Mouse (Mus musculus) neural tube, embryonic 13.5 days (tissue): Measurements from ENCODE around the gene Bcl3. TPM values are rescaled to one million over a fixed set of nuclear protein-coding genes. Genes with fewer than 3 reads are reported as not detected.

Experiments used
- ATAC-seq: fragments of 200-750 bp; cut with Nextera tagmentation; 2 replicates; pipeline ENCODE4 v1.8.0; 2017; ENCODE audit warnings: low read depth, mild to moderate bottlenecking, moderate TSS enrichment, moderate library complexity
- H3K27ac ChIP-seq: fragments of 300-500 bp; sonication (generic); replicated peaks from 2 replicates; pipeline ENCODE4 v1.5.1; 2015; ENCODE audit warnings: moderate library complexity, mild to moderate bottlenecking, inconsistent platforms
- H3K27me3 ChIP-seq: fragments of 300-500 bp; sonication (generic); 2 replicates; pipeline ENCODE4 v1.6.1; 2015; ENCODE audit warnings: mild to moderate bottlenecking, inconsistent platforms
- H3K36me3 ChIP-seq: fragments of 300-500 bp; sonication (generic); 2 replicates; pipeline ENCODE4 v1.6.1; 2015; ENCODE audit warnings: mild to moderate bottlenecking, inconsistent platforms
- H3K4me1 ChIP-seq: fragments of 300-500 bp; sonication (generic); replicated peaks from 2 replicates; pipeline ENCODE4 v1.6.1; 2015; ENCODE audit warnings: inconsistent platforms
- H3K4me2 ChIP-seq: fragments of 300-500 bp; sonication (generic); 2 replicates; pipeline ENCODE4 v1.6.1; 2015; ENCODE audit warnings: inconsistent platforms, mild to moderate bottlenecking, moderate library complexity
- H3K4me3 ChIP-seq: fragments of 300-500 bp; sonication (generic); 2 replicates; pipeline ENCODE4 v1.5.1; 2015; ENCODE audit warnings: mild to moderate bottlenecking, inconsistent platforms
- H3K9ac ChIP-seq: fragments of 300-500 bp; sonication (generic); 2 replicates; pipeline ENCODE4 v1.6.1; 2015; ENCODE audit warnings: moderate library complexity, mild to moderate bottlenecking, inconsistent platforms
- H3K9me3 ChIP-seq: fragments of 300-500 bp; sonication (generic); 2 replicates; pipeline ENCODE4 v1.6.1; 2016; ENCODE audit warnings: inconsistent platforms
- WGBS: fragments of 180-500 bp; shearing (Covaris S2); methylation state at CpG from one replicate; pipeline ENCODE4 v1.1.7; 2015; 5-methylcytosine and 5-hydroxymethylcytosine counted together
- polyA plus RNA-seq: library from polyadenylated mRNA; unstranded; fragments of >200 nt; fragmentation: Nextera tagmentation; extraction: Ambion mirVana; gene quantifications from 2 replicates; pipeline ENCODE4 v1.2.1, GENCODE M21; 2015

Bcl3 gene
- polyA plus RNA-seq, 1 experiment from 2014 or later = 1.8 TPM

- H3K36me3 ChIP-seq = no peaks in the 10 kb centered on the region
- H3K4me3 ChIP-seq = peak within 1 kb of the TSS; percentile 33
- H3K27me3 ChIP-seq = peaks cover 31% of the 10 kb centered on the region
- H3K27ac ChIP-seq = no peak within 1 kb of the TSS
- H3K9me3 ChIP-seq = no peaks in the 10 kb centered on the region
- peak within 1 kb of the TSS; percentile 68 for H3K9ac ChIP-seq
- H3K4me1 ChIP-seq = peaks cover 6% of the 10 kb centered on the region; the same call in 1 of the 2 replicates
- 4% methylated on average over 33 of the region's 33 CpGs for WGBS
- H3K4me2 ChIP-seq = peak within 1 kb of the TSS; percentile 50
- ATAC-seq = peak; percentile 86
Observed at GRCm38 (mm10) chr7:19851858-19852570, 29.4 kb upstream of the Bcl3 start, which contains the start of gene Gm19345. Gene Gm19345, plus strand, starts transcription at chr7:19852003.

- no peak overlapping the region for H3K4me3 ChIP-seq
- WGBS = 68% methylated on average over 15 of the region's 15 CpGs
Observed at GRCm38 (mm10) chr7:19844521-19845171, 22.1 kb upstream of the Bcl3 start.

GRCm38 (mm10) chr7:19843561-19843960, 21.0 kb upstream of the Bcl3 start:
- H3K27me3 ChIP-seq = peaks cover 47% of the 10 kb centered on the region
- no peaks in the 10 kb centered on the region for H3K36me3 ChIP-seq
- no peaks in the 10 kb centered on the region; the same call in 1 of the 2 replicates for H3K4me1 ChIP-seq
- no peak overlapping the region for H3K27ac ChIP-seq
- H3K9me3 ChIP-seq = no peaks in the 10 kb centered on the region
- H3K9ac ChIP-seq = no peak overlapping the region
- peak; percentile 68 for ATAC-seq
- H3K4me3 ChIP-seq = no peak overlapping the region
- H3K4me2 ChIP-seq = no peak overlapping the region
- WGBS = 5% methylated on average over 11 of the region's 11 CpGs

More at GRCm38 (mm10) chr7:19844521-19845171, 22.1 kb upstream of the Bcl3 start:
- no peaks in the 10 kb centered on the region for H3K36me3 ChIP-seq
- H3K9me3 ChIP-seq = no peaks in the 10 kb centered on the region
- no peak overlapping the region for H3K9ac ChIP-seq
- no peak for ATAC-seq
- peaks cover 48% of the 10 kb centered on the region for H3K27me3 ChIP-seq
- no peak overlapping the region for H3K27ac ChIP-seq
- no peak overlapping the region for H3K4me2 ChIP-seq
- no peaks in the 10 kb centered on the region; the same call in 1 of the 2 replicates for H3K4me1 ChIP-seq

- Histone ChIP-seq H3K9me3 (no peaks in the 10 kb centered on the region), H3K4me2 (no peak overlapping the region), H3K27ac (no peak overlapping the region), H3K4me3 (no peak overlapping the region), H3K9ac (no peak overlapping the region), H3K4me1 (no peaks in the 10 kb centered on the region; the same call in 1 of the 2 replicates), H3K36me3 (no peaks in the 10 kb centered on the region), H3K27me3 (peaks cover 42% of the 10 kb centered on the region)
- ATAC-seq = no peak
- 37% methylated on average over 19 of the region's 19 CpGs for WGBS
Observed at GRCm38 (mm10) chr7:19842885-19843504, 20.4 kb upstream of the Bcl3 start.

- H3K9ac ChIP-seq = no peak overlapping the region
- H3K27me3 ChIP-seq = peaks cover 34% of the 10 kb centered on the region
- no peaks in the 10 kb centered on the region for H3K9me3 ChIP-seq
- H3K4me2 ChIP-seq = no peak overlapping the region
- no peak for ATAC-seq
- no peaks in the 10 kb centered on the region for H3K36me3 ChIP-seq
- H3K27ac ChIP-seq = no peak overlapping the region
- H3K4me1 ChIP-seq = no peaks in the 10 kb centered on the region
- no peak overlapping the region for H3K4me3 ChIP-seq
- 84% methylated on average over 21 of the region's 21 CpGs for WGBS
Observed at GRCm38 (mm10) chr7:19841686-19842413, 19.3 kb upstream of the Bcl3 start.

GRCm38 (mm10) chr7:19840936-19841335, 18.4 kb upstream of the Bcl3 start:
- Histone ChIP-seq H3K9me3 (no peaks in the 10 kb centered on the region), H3K27ac (no peak overlapping the region), H3K4me1 (no peaks in the 10 kb centered on the region), H3K9ac (no peak overlapping the region), H3K4me3 (no peak overlapping the region), H3K27me3 (peaks cover 27% of the 10 kb centered on the region), H3K36me3 (no peaks in the 10 kb centered on the region), H3K4me2 (no peak overlapping the region)
- no peak for ATAC-seq
- WGBS = 84% methylated on average over 3 of the region's 3 CpGs

- H3K27me3 ChIP-seq = peaks cover 26% of the 10 kb centered on the region
- no peaks in the 10 kb centered on the region for H3K4me1 ChIP-seq
- no peak overlapping the region for H3K27ac ChIP-seq
- no peaks in the 10 kb centered on the region for H3K9me3 ChIP-seq
- H3K36me3 ChIP-seq = no peaks in the 10 kb centered on the region
- no peak overlapping the region for H3K4me2 ChIP-seq
- H3K4me3 ChIP-seq = no peak overlapping the region
- 82% methylated on average over 4 of the region's 4 CpGs for WGBS
- no peak for ATAC-seq
- H3K9ac ChIP-seq = no peak overlapping the region
Observed at GRCm38 (mm10) chr7:19840371-19840770, 17.8 kb upstream of the Bcl3 start.

GRCm38 (mm10) chr7:19836843-19837242, 14.3 kb upstream of the Bcl3 start:
- Histone ChIP-seq H3K36me3 (no peaks in the 10 kb centered on the region), H3K4me1 (no peaks in the 10 kb centered on the region), H3K4me3 (no peak overlapping the region), H3K27me3 (no peaks in the 10 kb centered on the region), H3K4me2 (no peak overlapping the region), H3K27ac (no peak overlapping the region), H3K9ac (no peak overlapping the region), H3K9me3 (no peaks in the 10 kb centered on the region)
- WGBS = 67% methylated on average over 3 of the region's 3 CpGs
- ATAC-seq = no peak

GRCm38 (mm10) chr7:19834055-19834454, 11.5 kb upstream of the Bcl3 start:
- Histone ChIP-seq H3K4me1 (no peaks in the 10 kb centered on the region), H3K27me3 (no peaks in the 10 kb centered on the region), H3K27ac (no peak overlapping the region), H3K36me3 (no peaks in the 10 kb centered on the region), H3K9ac (no peak overlapping the region), H3K9me3 (no peaks in the 10 kb centered on the region), H3K4me3 (no peak overlapping the region), H3K4me2 (no peak overlapping the region)
- 66% methylated on average over 3 of the region's 3 CpGs for WGBS
- no peak for ATAC-seq

- no peak overlapping the region for H3K27ac ChIP-seq
- 64% methylated on average over 9 of the region's 9 CpGs for WGBS
- H3K36me3 ChIP-seq = no peaks in the 10 kb centered on the region
- no peaks in the 10 kb centered on the region for H3K4me1 ChIP-seq
- no peak overlapping the region for H3K9ac ChIP-seq
- H3K9me3 ChIP-seq = no peaks in the 10 kb centered on the region
- no peak overlapping the region for H3K4me3 ChIP-seq
- ATAC-seq = no peak
- H3K27me3 ChIP-seq = no peaks in the 10 kb centered on the region
- H3K4me2 ChIP-seq = no peak overlapping the region
Observed at GRCm38 (mm10) chr7:19831837-19832236, 9.3 kb upstream of the Bcl3 start.

- no peak overlapping the region for H3K27ac ChIP-seq
- H3K4me2 ChIP-seq = no peak overlapping the region
- H3K9me3 ChIP-seq = no peaks in the 10 kb centered on the region
- H3K36me3 ChIP-seq = no peaks in the 10 kb centered on the region
- H3K4me1 ChIP-seq = no peaks in the 10 kb centered on the region
- no peak overlapping the region for H3K9ac ChIP-seq
- WGBS = 37% methylated on average over 13 of the region's 13 CpGs
- ATAC-seq = no peak
- no peak overlapping the region for H3K4me3 ChIP-seq
- H3K27me3 ChIP-seq = no peaks in the 10 kb centered on the region
Observed at GRCm38 (mm10) chr7:19830682-19831156, 8.1 kb upstream of the Bcl3 start.

- H3K4me2 ChIP-seq = no peak overlapping the region
- no peak overlapping the region for H3K4me3 ChIP-seq
- peaks cover 6% of the 10 kb centered on the region; the same call in 1 of the 2 replicates for H3K27me3 ChIP-seq
- no peak for ATAC-seq
- no peaks in the 10 kb centered on the region for H3K9me3 ChIP-seq
- H3K36me3 ChIP-seq = no peaks in the 10 kb centered on the region
- 88% methylated on average over 3 of the region's 3 CpGs for WGBS
- H3K27ac ChIP-seq = no peak overlapping the region
- no peaks in the 10 kb centered on the region for H3K4me1 ChIP-seq
- H3K9ac ChIP-seq = no peak overlapping the region
Observed at GRCm38 (mm10) chr7:19829694-19830093, 7.1 kb upstream of the Bcl3 start.
